Mouse (Mus musculus) layer of hippocampus, adult 9-10 months (tissue): ENCODE results near the gene Sp110.
"Not testable (repeated sequence)": the region's sequence is repeated elsewhere in the genome, so short reads cannot be mapped to it uniquely, and the experiment has no call there.

Source experiments
- DNase-seq: peaks from one replicate; pipeline ENCODE4 v3.0.0; 2022; ENCODE audit warnings: low spot score

Sp110 gene

GRCm38 (mm10) chr1:85598271-85599012, at the start of gene Sp110:
TSS of gene Sp110 (minus strand) at chr1:85598817.
- DNase-seq: not testable (repeated sequence)

- DNase-seq: not testable (repeated sequence)
Observed at GRCm38 (mm10) chr1:85638144-85638543, 39.5 kb upstream of the Sp110 start.

GRCm38 (mm10) chr1:85636936-85637335, 38.3 kb upstream of the Sp110 start:
- not testable (repeated sequence) for DNase-seq

- DNase-seq: not testable (repeated sequence)
Observed at GRCm38 (mm10) chr1:85618689-85619088, 20.1 kb upstream of the Sp110 start.

GRCm38 (mm10) chr1:85617161-85617560, 18.5 kb upstream of the Sp110 start:
- DNase-seq: not testable (repeated sequence)

- not testable (repeated sequence) for DNase-seq
Observed at GRCm38 (mm10) chr1:85615819-85616218, 17.2 kb upstream of the Sp110 start.

GRCm38 (mm10) chr1:85615096-85615495, 16.5 kb upstream of the Sp110 start:
- not testable (repeated sequence) for DNase-seq

- not testable (repeated sequence) for DNase-seq
Observed at GRCm38 (mm10) chr1:85610581-85610980, 12.0 kb upstream of the Sp110 start.

- not testable (repeated sequence) for DNase-seq
Observed at GRCm38 (mm10) chr1:85608361-85608760, 9.7 kb upstream of the Sp110 start.

- DNase-seq: not testable (repeated sequence)
Observed at GRCm38 (mm10) chr1:85604341-85604740, 5.7 kb upstream of the Sp110 start.

GRCm38 (mm10) chr1:85600794-85601193, 2.2 kb upstream of the Sp110 start:
- DNase-seq: not testable (repeated sequence)

- not testable (repeated sequence) for DNase-seq
Observed at GRCm38 (mm10) chr1:85600078-85600477, 1.5 kb upstream of the Sp110 start, which contains the start of gene Sp140. TSS of gene Sp140 (plus strand) at chr1:85600378.

- not testable (repeated sequence) for DNase-seq
Observed at GRCm38 (mm10) chr1:85592526-85592925, 6.1 kb downstream of the Sp110 start.

GRCm38 (mm10) chr1:85588697-85589096, 9.9 kb downstream of the Sp110 start:
- DNase-seq: not testable (repeated sequence)

GRCm38 (mm10) chr1:85581518-85581917, 17.1 kb downstream of the Sp110 start:
- DNase-seq: not testable (repeated sequence)

- DNase-seq: not testable (repeated sequence)
Observed at GRCm38 (mm10) chr1:85580578-85580977, 18.0 kb downstream of the Sp110 start.

GRCm38 (mm10) chr1:85580148-85580534, 18.5 kb downstream of the Sp110 start:
- DNase-seq: not testable (repeated sequence)

GRCm38 (mm10) chr1:85579199-85580147, 19.1 kb downstream of the Sp110 start:
- not testable (repeated sequence) for DNase-seq

- DNase-seq: not testable (repeated sequence)
Observed at GRCm38 (mm10) chr1:85578372-85579010, 20.1 kb downstream of the Sp110 start.

- DNase-seq: not testable (repeated sequence)
Observed at GRCm38 (mm10) chr1:85575376-85575775, 23.2 kb downstream of the Sp110 start, which contains the start of gene G530012D18Rik. TSS of gene G530012D18Rik (plus strand) at chr1:85575676.

GRCm38 (mm10) chr1:85573554-85573953, 25.1 kb downstream of the Sp110 start:
- not testable (repeated sequence) for DNase-seq

GRCm38 (mm10) chr1:85555261-85555660, 43.4 kb downstream of the Sp110 start:
- DNase-seq: not testable (repeated sequence)
